Mouse (Mus musculus) small intestine, adult 2 months (tissue): Measurements from ENCODE around the gene Dennd1b.

Source experiments
- CTCF ChIP-seq: fragments of 200-500 bp; IDR thresholded peaks from 2 replicates; pipeline ENCODE4 v1.5.1; 2012; ENCODE audit warnings: low read depth, mild to moderate bottlenecking, control low read depth, inconsistent platforms, low read length, moderate library complexity, mixed read lengths; ENCODE audit not compliant: insufficient replicate concordance, insufficient read length; ENCODE audit errors: extremely low read depth
- POLR2A ChIP-seq: fragments of 200-500 bp; IDR thresholded peaks from 2 replicates; pipeline ENCODE4 v1.6.1; 2012; ENCODE audit warnings: low read depth, mild to moderate bottlenecking, control low read depth, inconsistent platforms, low read length, moderate library complexity

GRCm38 (mm10) chr1:139079523-139079922, 116.3 kb downstream of the Dennd1b start:
- TF ChIP-seq CTCF: no peak
- no peak for TF ChIP-seq POLR2A
